Mouse (Mus musculus) bone marrow, adult 2 months (tissue): ENCODE data around the gene Cops9.

ENCODE experiments used
- CTCF ChIP-seq: fragments of 200-500 bp; IDR thresholded peaks from 2 replicates; pipeline ENCODE4 v1.5.1; 2011; ENCODE audit warnings: low read length, control low read depth; ENCODE audit not compliant: control insufficient read depth, insufficient read depth
- POLR2A ChIP-seq: fragments of 200-500 bp; IDR thresholded peaks from 2 replicates; pipeline ENCODE4 v1.6.1; 2011; ENCODE audit warnings: low read depth, mild to moderate bottlenecking, control low read depth, low read length, borderline replicate concordance; ENCODE audit not compliant: control insufficient read depth

GRCm38 (mm10) chr1:92644916-92645315, 3.1 kb upstream of the Cops9 start:
- no peak for TF ChIP-seq CTCF
- TF ChIP-seq POLR2A: no peak
